In the genomic region with DNA sequence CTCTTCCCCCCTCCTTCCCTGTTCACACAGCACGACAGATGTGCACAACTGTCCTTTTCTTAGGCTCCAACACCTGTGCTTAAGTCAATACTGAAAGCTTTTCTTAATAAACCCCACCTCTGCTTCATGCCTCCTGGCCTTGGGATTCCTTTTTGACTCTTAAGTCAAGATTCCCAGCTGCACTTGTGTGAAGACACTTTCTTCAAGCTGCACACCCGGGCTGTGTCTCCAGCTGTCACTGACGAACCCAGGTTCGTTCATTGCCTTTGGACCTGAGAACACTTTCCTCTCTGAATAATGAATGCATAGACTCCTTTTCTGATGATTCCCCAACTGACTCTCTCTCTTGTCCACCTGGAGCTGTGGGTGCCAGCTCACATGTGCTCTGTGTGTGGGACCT, we compare ENCODE assay signal across 33 mouse cellular contexts.
"Had no signal": no experiment of that assay in that cellular context is flagged by ENCODE, and none has a peak within 500 bp of the region (broad histone marks: within the 10 kb centered on the region; RNA-seq: fewer than 3 reads in every experiment).

No protein-coding gene starts in this region.

- H3K27ac ChIP-seq: heart, embryonic 13.5 days; heart, embryonic 15.5 days; hindbrain, embryonic 10.5 days; hindbrain, embryonic 12.5 days; hindbrain, embryonic 13.5 days; hindbrain, embryonic 14.5 days; hindbrain, embryonic 15.5 days; hindbrain, postnatal 0 days; intestine, embryonic 15.5 days; kidney, embryonic 15.5 days; kidney, postnatal 0 days; layer of hippocampus, adult 2 months; left cerebral cortex, adult 2 months had no signal

- DNase-seq: heart, postnatal 10 days; heart, postnatal 14 days; heart, postnatal 36 days; heart, postnatal 4 days; kidney, adult 11 months; kidney, adult 18-20 months; kidney, adult 2 months; kidney, adult 8-10 months; kidney, adult 9 months; kidney, postnatal 10 days; kidney, postnatal 14 days; kidney, postnatal 25 days; kidney, postnatal 36 days; kidney, postnatal 4 days; layer of hippocampus, adult 9-11 months had no signal

- H3K27me3 ChIP-seq: heart, embryonic 13.5 days; heart, embryonic 15.5 days; hindbrain, embryonic 12.5 days; hindbrain, embryonic 13.5 days; hindbrain, embryonic 15.5 days; intestine, embryonic 15.5 days; kidney, embryonic 15.5 days had no signal

- ATAC-seq: hindbrain, embryonic 16.5 days; hindbrain, postnatal 0 days; inflammation-experienced regulatory T-cells, adult 6 months; intestine, embryonic 15.5 days; intestine, embryonic 16.5 days; intestine, postnatal 0 days had no signal

- H3K4me2 ChIP-seq: heart, embryonic 11.5 days; heart, embryonic 13.5 days; heart, embryonic 15.5 days; hindbrain, embryonic 12.5 days; hindbrain, embryonic 13.5 days; hindbrain, embryonic 14.5 days; hindbrain, embryonic 15.5 days; intestine, embryonic 15.5 days; kidney, embryonic 15.5 days had no signal

- H3K36me3 ChIP-seq: heart, embryonic 13.5 days; heart, embryonic 15.5 days; hindbrain, embryonic 10.5 days; hindbrain, embryonic 12.5 days; hindbrain, embryonic 13.5 days; hindbrain, embryonic 15.5 days; intestine, embryonic 15.5 days; kidney, embryonic 15.5 days had no signal

- H3K9me3 ChIP-seq: heart, embryonic 13.5 days; heart, embryonic 15.5 days; hindbrain, embryonic 10.5 days; hindbrain, embryonic 12.5 days; hindbrain, embryonic 13.5 days; hindbrain, embryonic 15.5 days; intestine, embryonic 15.5 days; kidney, embryonic 15.5 days had no signal

- H3K4me1 ChIP-seq: heart, embryonic 13.5 days; heart, embryonic 15.5 days; hindbrain, embryonic 12.5 days; hindbrain, embryonic 13.5 days; intestine, embryonic 15.5 days; kidney, embryonic 15.5 days had no signal

- H3K9ac ChIP-seq: heart, embryonic 13.5 days; heart, embryonic 15.5 days; hindbrain, embryonic 12.5 days; hindbrain, embryonic 13.5 days; hindbrain, embryonic 14.5 days; hindbrain, embryonic 15.5 days; intestine, embryonic 15.5 days; kidney, embryonic 15.5 days had no signal

- H3K4me3 ChIP-seq: heart, embryonic 13.5 days; heart, embryonic 15.5 days; hindbrain, embryonic 10.5 days; hindbrain, embryonic 12.5 days; hindbrain, embryonic 13.5 days; hindbrain, embryonic 15.5 days; intestine, embryonic 15.5 days; kidney, embryonic 15.5 days; layer of hippocampus, adult 2 months; left cerebral cortex, adult 2 months had no signal
